8 mouse cellular contexts compared by ENCODE assay signal in genomic region chr15:27466131-27467080, GRCm38 (mm10). TPM values are rescaled to one million over a fixed set of nuclear protein-coding genes. Genes with fewer than 3 reads are reported as not detected.
DNase-seq lines count a peak whose midpoint lies in the region; ATAC-seq lines count a peak whose summit lies in the region.

Gene Ank, plus strand, starts transcription at chr15:27466677.

- H3K4me1 ChIP-seq in forebrain, embryonic 13.5 days, result peaks cover 24% of the 10 kb centered on the region
- H3K4me1 ChIP-seq in heart, embryonic 16.5 days (ENCODE audit: control insufficient read depth, insufficient read depth, low read length), result peaks cover 16% of the 10 kb centered on the region
- peaks cover 53% of the 10 kb centered on the region for H3K4me1 ChIP-seq in liver, embryonic 15.5 days (replicated peaks)
- H3K4me1 ChIP-seq in stomach, embryonic 14.5 days (ENCODE audit: control insufficient read depth, insufficient read depth, low read length), result no peaks in the 10 kb centered on the region

- no peaks in the 10 kb centered on the region; the same call in 1 of the 2 replicates for H3K36me3 ChIP-seq in forebrain, embryonic 13.5 days (ENCODE audit: poor library complexity, severe bottlenecking)
- no peaks in the 10 kb centered on the region for H3K36me3 ChIP-seq in heart, embryonic 16.5 days (ENCODE audit: control insufficient read depth, insufficient read depth)
- H3K36me3 ChIP-seq in liver, embryonic 15.5 days (replicated peaks), result no peaks in the 10 kb centered on the region
- H3K36me3 ChIP-seq in stomach, embryonic 14.5 days (ENCODE audit: control insufficient read depth, insufficient read depth, low read length), result no peaks in the 10 kb centered on the region

- peak within 1 kb of the TSS; percentile 94 for H3K9ac ChIP-seq in forebrain, embryonic 13.5 days
- H3K9ac ChIP-seq in heart, embryonic 16.5 days (ENCODE audit: low read length), result peak within 1 kb of the TSS; percentile 81
- peak within 1 kb of the TSS; percentile 93 for H3K9ac ChIP-seq in liver, embryonic 15.5 days
- H3K9ac ChIP-seq in stomach, embryonic 14.5 days (replicated peaks; ENCODE audit: low read depth, low read length), result peak within 1 kb of the TSS; percentile 61

- peak; percentile 64 for DNase-seq in c-Kit-positive CD71-positive TER-119-positive erythroid progenitor cells, embryonic 14.5 days (ENCODE audit: low spot score)
- peak; percentile 71 to 85 for DNase-seq in kidney, postnatal 25 days
- peak; percentile 82 for DNase-seq in neural tube, embryonic 10.5 days (ENCODE audit: extremely low spot score, low spot score)

- peak within 1 kb of the TSS; percentile 75 for H3K4me3 ChIP-seq in forebrain, embryonic 13.5 days
- H3K4me3 ChIP-seq in heart, embryonic 16.5 days (ENCODE audit: low read length), result peak within 1 kb of the TSS; percentile 89
- peak within 1 kb of the TSS; percentile 93 for H3K4me3 ChIP-seq in liver, embryonic 15.5 days (replicated peaks)
- H3K4me3 ChIP-seq in stomach, embryonic 14.5 days (ENCODE audit: low read depth, low read length), result peak within 1 kb of the TSS; percentile 71

- no peaks in the 10 kb centered on the region for H3K27me3 ChIP-seq in forebrain, embryonic 13.5 days
- no peaks in the 10 kb centered on the region for H3K27me3 ChIP-seq in heart, embryonic 16.5 days (ENCODE audit: control insufficient read depth, insufficient read depth, low read length)
- H3K27me3 ChIP-seq in liver, embryonic 15.5 days, result peaks cover 5% of the 10 kb centered on the region; the same call in 1 of the 2 replicates
- no peaks in the 10 kb centered on the region for H3K27me3 ChIP-seq in stomach, embryonic 14.5 days (ENCODE audit: control insufficient read depth, insufficient read depth, low read length)

- WGBS in forebrain, embryonic 13.5 days, result under 1% methylated on average over 80 of the region's 120 CpGs
- WGBS in heart, embryonic 16.5 days, result under 1% methylated on average over 97 of the region's 120 CpGs
- WGBS in liver, embryonic 15.5 days (ENCODE audit: insufficient replicate concordance), result 1% methylated on average over 113 of the region's 120 CpGs
- WGBS in stomach, embryonic 14.5 days, result under 1% methylated on average over 97 of the region's 120 CpGs

- H3K27ac ChIP-seq in forebrain, embryonic 13.5 days, result peak within 1 kb of the TSS; percentile 87
- peak within 1 kb of the TSS; percentile 83 for H3K27ac ChIP-seq in heart, embryonic 16.5 days (ENCODE audit: low read length)
- peak within 1 kb of the TSS; percentile 94 for H3K27ac ChIP-seq in liver, embryonic 15.5 days (replicated peaks)
- peak within 1 kb of the TSS; percentile 80 for H3K27ac ChIP-seq in stomach, embryonic 14.5 days (ENCODE audit: low read length)

- peak within 1 kb of the TSS; percentile 68 for H3K4me2 ChIP-seq in forebrain, embryonic 13.5 days
- H3K4me2 ChIP-seq in heart, embryonic 16.5 days (ENCODE audit: low read depth, low read length), result peak within 1 kb of the TSS; percentile 93
- H3K4me2 ChIP-seq in liver, embryonic 15.5 days, result peak within 1 kb of the TSS; percentile 94
- peak within 1 kb of the TSS; percentile 86 for H3K4me2 ChIP-seq in stomach, embryonic 14.5 days (replicated peaks; ENCODE audit: low read depth, low read length)

- no peaks in the 10 kb centered on the region for H3K9me3 ChIP-seq in forebrain, embryonic 13.5 days (replicated peaks)
- no peaks in the 10 kb centered on the region for H3K9me3 ChIP-seq in heart, embryonic 16.5 days (replicated peaks; ENCODE audit: control insufficient read depth, low read length)
- no peaks in the 10 kb centered on the region for H3K9me3 ChIP-seq in liver, embryonic 15.5 days (replicated peaks)
- H3K9me3 ChIP-seq in stomach, embryonic 14.5 days (ENCODE audit: control insufficient read depth, low read depth, low read length), result no peaks in the 10 kb centered on the region

- peak; percentile 91 for ATAC-seq in CD4-positive, CD25-positive, alpha-beta regulatory T cell, adult 4 months
- peak; percentile 92 for ATAC-seq in forebrain, embryonic 13.5 days
- ATAC-seq in heart, embryonic 16.5 days (replicated peaks; ENCODE audit: extremely low read depth, insufficient read depth, low FRiP score), result peak; percentile 93
- peak; percentile 90 for ATAC-seq in liver, embryonic 15.5 days (ENCODE audit: insufficient read depth)
- peak; percentile 88 for ATAC-seq in stomach, embryonic 14.5 days (ENCODE audit: insufficient number of reproducible peaks, insufficient read depth, low FRiP score, low read depth)

RNA-seq across cellular contexts. Expression of gene Ank, which starts in this region (rescaled TPM):
- 10 to 100 TPM; 15.2 to 16.9 TPM for polyA plus RNA-seq in CD4-positive, CD25-positive, alpha-beta regulatory T cell, adult 4 months (2017; shearing (Covaris generic))
- polyA plus RNA-seq in forebrain, embryonic 13.5 days (2015; fragmentation: Nextera tagmentation; extraction: Ambion mirVana), result 9.2 and 9.7 TPM in 2 replicates
- 11.0 and 12.9 TPM in 2 replicates for polyA plus RNA-seq in heart, embryonic 16.5 days (2015; fragmentation: Nextera tagmentation; extraction: Ambion mirVana)
- polyA plus RNA-seq in liver, embryonic 15.5 days (2015; fragmentation: Nextera tagmentation; extraction: Ambion mirVana), result 10.5 and 10.8 TPM in 2 replicates
- polyA plus RNA-seq in stomach, embryonic 14.5 days (2014; fragmentation: Nextera tagmentation; extraction: Ambion mirVana), result 13.7 and 17.2 TPM in 2 replicates

Comparison
In these comparisons a context has a peak if more than half of its experiments do, and no peak if none do; other contexts are left out.
1. Peak in every context shown above with its lines: DNase-seq, ATAC-seq, H3K4me3 ChIP-seq and H3K27ac ChIP-seq.